Mouse (Mus musculus): ENCODE results near the gene Mgat4d.

- TF ChIP-seq POLR2A (IDR thresholded peaks at IDR 0.05; ENCODE audit: insufficient read depth, low read depth, low read length) (no peak), CTCF (IDR thresholded peaks at IDR 0.05; ENCODE audit: insufficient read depth, low read depth, low read length) (no peak)
Observed at GRCm38 (mm10) chr8:83408496-83408895, 60.2 kb downstream of the Mgat4d start.
